Mouse (Mus musculus): ENCODE data around the gene Gopc. TPM values are rescaled to one million over a fixed set of nuclear protein-coding genes. Genes with fewer than 3 reads are reported as not detected.
"Not testable (repeated sequence)": the region's sequence is repeated elsewhere in the genome, so short reads cannot be mapped to it uniquely, and the experiment has no call there.

The Gopc gene
- polyA plus RNA-seq, 1 experiment from 2014 or later = 5.0 TPM

GRCm38 (mm10) chr10:52298568-52298967 is 83.4 kb downstream of the Gopc start:
- H3K27ac ChIP-seq (replicated peaks); H3K9ac ChIP-seq; H3K4me2 ChIP-seq; H3K4me1 ChIP-seq (replicated peaks); H3K36me3 ChIP-seq (replicated peaks); H3K9me3 ChIP-seq (replicated peaks); ATAC-seq (ENCODE audit: insufficient read depth); H3K27me3 ChIP-seq; H3K4me3 ChIP-seq (replicated peaks): not testable (repeated sequence)

DNA sequence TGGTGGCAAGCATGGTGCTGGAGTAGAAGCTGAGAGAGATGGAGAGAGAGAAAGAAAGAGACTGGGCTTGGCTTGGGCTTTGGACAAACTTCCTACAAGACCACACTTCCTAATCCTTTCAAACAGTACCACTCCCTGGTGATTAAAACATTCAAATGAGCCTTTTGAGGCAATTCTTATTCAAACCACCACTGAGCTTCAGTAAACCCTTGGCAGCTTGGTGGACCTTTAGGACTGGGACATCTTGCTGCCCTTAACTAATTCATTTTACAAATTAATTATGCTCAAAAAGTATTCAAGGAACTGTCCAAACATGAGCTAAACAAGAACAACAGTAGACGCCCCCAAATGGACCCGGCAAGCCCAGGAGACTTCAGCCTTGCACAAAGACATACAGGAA is 86.0 kb downstream of the Gopc start:
- Histone ChIP-seq H3K27me3 (no peaks in the 10 kb centered on the region), H3K27ac (replicated peaks) (no peak overlapping the region), H3K9me3 (replicated peaks) (no peaks in the 10 kb centered on the region), H3K36me3 (replicated peaks) (no peaks in the 10 kb centered on the region), H3K9ac (no peak overlapping the region), H3K4me3 (replicated peaks) (no peak overlapping the region), H3K4me1 (replicated peaks) (no peaks in the 10 kb centered on the region; the same call in 1 of the 2 replicates), H3K4me2 (no peak overlapping the region)
- no peak for ATAC-seq (ENCODE audit: insufficient read depth)
- WGBS (ENCODE audit: insufficient replicate concordance) = 67% methylated on average over 2 of the region's 2 CpGs

GRCm38 (mm10) chr10:52293921-52294577 is 87.9 kb downstream of the Gopc start:
- Histone ChIP-seq H3K9ac (no peak overlapping the region), H3K36me3 (replicated peaks) (no peaks in the 10 kb centered on the region), H3K4me2 (no peak overlapping the region), H3K27me3 (no peaks in the 10 kb centered on the region), H3K27ac (replicated peaks) (no peak overlapping the region), H3K4me1 (replicated peaks) (no peaks in the 10 kb centered on the region; the same call in 1 of the 2 replicates), H3K4me3 (replicated peaks) (no peak overlapping the region), H3K9me3 (replicated peaks) (no peaks in the 10 kb centered on the region)
- WGBS (ENCODE audit: insufficient replicate concordance) = 56% methylated on average over 4 of the region's 4 CpGs
- ATAC-seq (ENCODE audit: insufficient read depth) = no peak

DNA sequence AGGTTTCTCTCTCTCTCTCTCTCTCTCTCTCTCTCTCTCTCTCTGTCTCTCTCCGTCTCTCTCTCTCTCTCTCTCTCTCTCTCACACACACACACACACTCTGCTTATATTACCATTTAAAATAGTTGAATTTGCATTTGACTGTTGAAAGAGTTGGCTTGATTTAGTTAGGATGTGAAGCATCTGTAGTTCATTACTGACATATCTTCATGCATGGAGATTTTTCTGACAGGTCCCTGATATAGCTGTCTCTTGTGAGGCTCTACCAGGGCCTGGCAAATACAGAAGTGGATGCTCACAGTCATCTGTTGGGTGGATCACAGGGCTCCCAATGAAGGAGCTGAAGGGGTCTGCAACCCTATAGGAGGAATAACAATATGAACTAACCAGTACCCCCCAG is 89.5 kb downstream of the Gopc start:
- H3K4me1 ChIP-seq (replicated peaks); H3K4me2 ChIP-seq; H3K9ac ChIP-seq; H3K36me3 ChIP-seq (replicated peaks); H3K9me3 ChIP-seq (replicated peaks); ATAC-seq (ENCODE audit: insufficient read depth); H3K27me3 ChIP-seq; H3K4me3 ChIP-seq (replicated peaks); H3K27ac ChIP-seq (replicated peaks): not testable (repeated sequence)
- 50% methylated on average over 1 of the region's 1 CpGs for WGBS (ENCODE audit: insufficient replicate concordance)

GRCm38 (mm10) chr10:52289261-52289660 is 92.7 kb downstream of the Gopc start:
- Histone ChIP-seq H3K36me3 (replicated peaks) (no peaks in the 10 kb centered on the region), H3K27ac (replicated peaks) (no peak overlapping the region), H3K4me3 (replicated peaks) (no peak overlapping the region), H3K9me3 (replicated peaks) (no peaks in the 10 kb centered on the region), H3K27me3 (no peaks in the 10 kb centered on the region), H3K9ac (no peak overlapping the region), H3K4me2 (no peak overlapping the region), H3K4me1 (replicated peaks) (0 out of 2 replicates have a peak, but pooled peaks cover 3% of the 10 kb centered on the region)
- no peak for ATAC-seq (ENCODE audit: insufficient read depth)
- 78% methylated on average over 3 of the region's 3 CpGs for WGBS (ENCODE audit: insufficient replicate concordance)

GRCm38 (mm10) chr10:52287852-52288533 is 93.9 kb downstream of the Gopc start:
- Histone ChIP-seq H3K27me3 (no peaks in the 10 kb centered on the region), H3K4me3 (replicated peaks) (no peak overlapping the region)

More at GRCm38 (mm10) chr10:52287852-52288533, 93.9 kb downstream of the Gopc start:
- no peaks in the 10 kb centered on the region for H3K36me3 ChIP-seq (replicated peaks)
- H3K27ac ChIP-seq (replicated peaks) = no peak overlapping the region
- ATAC-seq (ENCODE audit: insufficient read depth) = no peak
- H3K9ac ChIP-seq = no peak overlapping the region
- H3K9me3 ChIP-seq (replicated peaks) = no peaks in the 10 kb centered on the region
- H3K4me1 ChIP-seq (replicated peaks) = 0 out of 2 replicates have a peak, but pooled peaks cover 3% of the 10 kb centered on the region
- 59% methylated on average over 5 of the region's 5 CpGs for WGBS (ENCODE audit: insufficient replicate concordance)
- H3K4me2 ChIP-seq = no peak overlapping the region

Other genes starting within 250 kb of the Gopc start
- 0.01 TPM in 1 of 2 replicates, not detected in the other for gene Ros1, start 186.9 kb downstream of the Gopc start, polyA plus RNA-seq (2015; fragmentation: Nextera tagmentation; extraction: Ambion mirVana)
- 4.4 TPM in 2 replicates for gene Dcbld1, start 148.5 kb downstream of the Gopc start, polyA plus RNA-seq (2015; fragmentation: Nextera tagmentation; extraction: Ambion mirVana)
- not detected in 2 replicates for gene Gm26741, start 23.4 kb downstream of the Gopc start, polyA plus RNA-seq (2015; fragmentation: Nextera tagmentation; extraction: Ambion mirVana)
- 0.08 TPM in 1 of 2 replicates, not detected in the other for gene Nepn, start 6.8 kb upstream of the Gopc start, polyA plus RNA-seq (2015; fragmentation: Nextera tagmentation; extraction: Ambion mirVana)
- gene Nus1, start 35.4 kb upstream of the Gopc start, polyA plus RNA-seq (2015; fragmentation: Nextera tagmentation; extraction: Ambion mirVana) = 4.8 and 5.7 TPM in 2 replicates

All from liver, embryonic 15.5 days (tissue).